Mouse (Mus musculus) effector memory CD4-positive, alpha-beta T cell, adult 7 months (primary cell): ENCODE data around the gene Vmn2r96. TPM values are rescaled to one million over a fixed set of nuclear protein-coding genes. Genes with fewer than 3 reads are reported as not detected.

Experiments used
- polyA plus RNA-seq: library from polyadenylated mRNA; unstranded; fragments of 100-300 nt; shearing (Covaris generic); gene quantifications from one replicate; pipeline ENCODE4 v1.2.1, GENCODE M21; 2017

Vmn2r96 gene
- 1.6 TPM for polyA plus RNA-seq

DNA sequence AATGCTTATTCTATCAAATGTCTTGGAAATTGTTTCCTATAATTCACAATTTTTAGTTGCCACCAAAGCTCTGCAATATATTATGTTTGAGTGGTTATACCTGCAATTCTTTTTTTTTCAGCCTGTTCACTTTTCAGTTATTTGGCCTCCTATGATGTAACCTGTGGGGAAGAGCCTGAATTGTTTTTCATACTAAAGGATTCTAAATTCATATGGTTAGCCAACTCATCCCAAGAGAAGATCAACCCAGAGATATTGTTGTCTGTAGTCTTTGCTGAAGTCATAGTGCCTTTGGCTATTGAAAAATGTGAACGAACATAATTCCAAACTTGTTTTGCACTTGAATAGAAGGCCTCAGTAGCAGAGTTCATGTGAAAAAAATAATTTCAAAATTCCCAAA is at the start of gene Vmn2r96:
TSS of gene Vmn2r96 (plus strand) at position 301 of the 400 bp plus-strand sequence.

Other genes with a start within 250 kb of the Vmn2r96 start
- not detected for gene Vmn2r95, start 149.1 kb upstream of the Vmn2r96 start, polyA plus RNA-seq